Mouse (Mus musculus) ES-E14 (cell line): ENCODE data around the gene Bhlhe41. TPM values are rescaled to one million over a fixed set of nuclear protein-coding genes. Genes with fewer than 3 reads are reported as not detected.

Experiments
- DNase-seq: peaks from one replicate; pipeline ENCODE4 v3.0.0-alpha.2; 2013; ENCODE audit warnings: low read depth, low spot score
- H3K27ac ChIP-seq: 2 replicates; pipeline ENCODE4 v1.5.1; 2012; ENCODE audit warnings: low read depth, mild to moderate bottlenecking, low read length, moderate library complexity, mixed read lengths; ENCODE audit not compliant: poor library complexity, insufficient read depth, severe bottlenecking
- H3K36me3 ChIP-seq: 2 replicates; pipeline ENCODE4 v1.6.1; 2012; ENCODE audit warnings: mild to moderate bottlenecking, low read length, moderate library complexity, mixed read lengths; ENCODE audit not compliant: control insufficient read depth, poor library complexity, insufficient read depth, severe bottlenecking
- H3K4me1 ChIP-seq, 2 experiments: fragments of 150-350 bp in 1 of 2; sonication (generic) in 1 of 2; 2 replicates each; pipeline ENCODE4 v1.6.1; 2012; ENCODE audit warnings: low read length in 2 of 2, mild to moderate bottlenecking in 1 of 2, mixed read lengths in 1 of 2; ENCODE audit not compliant: control insufficient read depth in 2 of 2, insufficient read depth in 2 of 2, poor library complexity in 1 of 2
- H3K4me3 ChIP-seq, 2 experiments: fragments of 150-350 bp in 1 of 2; sonication (generic) in 1 of 2; 2 replicates each; pipeline ENCODE4 v1.5.1; 2012; ENCODE audit warnings: low read length in 2 of 2, low read depth in 1 of 2, mild to moderate bottlenecking in 1 of 2, mixed read lengths in 1 of 2; ENCODE audit not compliant: insufficient read depth in 1 of 2, poor library complexity in 1 of 2, severe bottlenecking in 1 of 2
- H3K9ac ChIP-seq: 2 replicates; pipeline ENCODE4 v1.6.1; 2012; ENCODE audit warnings: low read depth, mild to moderate bottlenecking, low read length, mixed read lengths; ENCODE audit not compliant: poor library complexity, insufficient read depth, severe bottlenecking
- H3K9me3 ChIP-seq: fragments of 150-350 bp; sonication (generic); 2 replicates; pipeline ENCODE4 v1.6.1; 2012; ENCODE audit warnings: low read depth, mild to moderate bottlenecking, low read length; ENCODE audit not compliant: control insufficient read depth, insufficient read depth
- CHD2 ChIP-seq: IDR thresholded peaks from 2 replicates; pipeline ENCODE4 v1.6.1; 2014; ENCODE audit warnings: mild to moderate bottlenecking, low read depth, low read length, inconsistent platforms
- HCFC1 ChIP-seq: IDR thresholded peaks from 2 replicates; pipeline ENCODE4 v1.6.1; 2012; ENCODE audit warnings: low read length, inconsistent platforms, borderline replicate concordance; ENCODE audit not compliant: insufficient read depth
- MAFK ChIP-seq: IDR thresholded peaks from 2 replicates; pipeline ENCODE4 v1.6.1; 2014; ENCODE audit warnings: mild to moderate bottlenecking, low read depth, low read length, inconsistent platforms; ENCODE audit not compliant: insufficient read depth
- ZC3H11A ChIP-seq: IDR thresholded peaks from 2 replicates; pipeline ENCODE4 v1.6.1; 2012; ENCODE audit warnings: low read depth, mild to moderate bottlenecking, inconsistent platforms, low read length, borderline replicate concordance
- ZNF384 ChIP-seq: IDR thresholded peaks from 2 replicates; pipeline ENCODE4 v1.6.1; 2012; ENCODE audit warnings: low read depth, low read length, inconsistent platforms
- in situ Hi-C, 2 experiments: fragments of 600-800 bp; cut with MboI; formaldehyde crosslinking; loops; one replicate each; pipeline ENCODE4 v1.15.1; 2025; ENCODE audit warnings: low sequenced_read_pairs in 2 of 2, inconsistent platforms in 1 of 2; ENCODE audit not compliant: unreplicated experiment in 2 of 2
- total RNA-seq: library from RNA; depleted of rRNA; stranded (reverse); fragments of 300-350 nt; gene quantifications from 2 replicates; pipeline ENCODE4 v1.2.3, GENCODE M21; 2012

The Bhlhe41 gene
- total RNA-seq, 1 experiment = 0.54 TPM

DNA sequence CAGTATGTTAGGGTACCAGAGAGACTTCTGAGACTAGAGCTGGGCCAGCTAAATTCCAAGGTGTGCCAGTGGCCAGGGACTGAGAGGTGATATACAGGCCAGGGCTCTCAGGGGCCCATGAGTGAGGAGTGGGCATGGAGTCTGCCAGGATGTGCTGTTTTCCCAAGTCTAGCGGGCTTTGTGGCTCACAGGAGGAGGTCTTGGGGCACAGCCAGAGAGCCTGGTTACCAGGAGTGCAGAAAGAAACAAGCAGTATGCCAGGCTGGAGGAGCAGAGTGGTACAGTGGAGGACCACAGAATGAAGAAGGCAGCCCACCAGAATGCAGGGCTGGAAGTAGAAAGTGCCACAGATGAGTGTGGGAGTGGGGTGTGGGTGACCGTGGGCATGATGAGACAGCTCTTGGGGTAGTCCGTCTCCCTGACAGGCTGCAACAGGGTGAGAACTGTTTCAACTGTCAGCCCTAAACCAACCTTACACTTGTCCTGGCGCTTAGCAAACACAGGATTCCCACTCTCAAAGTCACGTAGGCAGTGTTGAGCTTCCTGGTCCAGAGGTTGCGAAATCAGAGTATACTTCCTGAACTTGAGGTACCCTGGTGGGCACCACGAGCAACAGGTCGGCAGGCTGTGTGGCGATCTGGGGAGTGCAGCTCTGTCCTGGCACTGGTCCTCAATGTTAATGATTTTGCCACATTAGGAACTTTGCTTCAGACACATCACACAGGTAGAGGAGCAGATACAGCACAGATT is 11.8 kb upstream of the Bhlhe41 start:
- in situ Hi-C loops = no loop called here
- no peak for DNase-seq
- Histone ChIP-seq H3K9me3 (no peaks in the 10 kb centered on the region), H3K27ac (no peak overlapping the region), H3K36me3 (no peaks in the 10 kb centered on the region), H3K4me1 (no peaks in the 10 kb centered on the region), H3K4me3 (no peak overlapping the region), H3K9ac (no peak overlapping the region)
- TF ChIP-seq MAFK (no peak), ZNF384 (no peak), HCFC1 (no peak), CHD2 (no peak), ZC3H11A (no peak)

GRCm38 (mm10) chr6:145873354-145873753 is 8.0 kb upstream of the Bhlhe41 start:
- Histone ChIP-seq H3K4me3 (no peak overlapping the region), H3K36me3 (no peaks in the 10 kb centered on the region), H3K9me3 (no peaks in the 10 kb centered on the region), H3K27ac (no peak overlapping the region), H3K9ac (no peak overlapping the region), H3K4me1 (no peaks in the 10 kb centered on the region)
- no peak for DNase-seq
- TF ChIP-seq ZC3H11A = no peak
- no peak for TF ChIP-seq CHD2
- in situ Hi-C loops = no loop called here

DNA sequence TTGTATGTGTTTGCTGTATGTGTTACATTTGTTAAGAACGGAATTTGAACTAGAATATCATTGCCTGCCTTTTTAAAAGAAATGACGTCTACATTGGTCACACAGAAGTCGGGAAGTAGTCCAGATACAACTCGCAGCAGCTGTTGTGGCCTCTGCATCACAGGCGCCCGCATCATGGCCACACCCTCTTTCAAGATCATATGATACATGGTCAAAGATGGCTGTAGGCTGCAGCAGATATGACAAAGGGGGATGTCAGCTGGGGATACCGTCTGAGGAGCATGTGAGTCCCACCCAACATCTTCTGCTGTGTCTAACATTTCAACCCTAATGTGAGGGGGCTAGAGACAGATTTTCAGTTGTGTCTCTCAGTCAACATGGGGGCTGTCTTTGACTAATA is 6.7 kb upstream of the Bhlhe41 start:
- no peaks in the 10 kb centered on the region for H3K9me3 ChIP-seq
- H3K9ac ChIP-seq = no peak overlapping the region
- TF ChIP-seq HCFC1 = no peak
- no peak for TF ChIP-seq ZNF384
- no peak for TF ChIP-seq MAFK
- TF ChIP-seq CHD2 = no peak
- no peak for TF ChIP-seq ZC3H11A
- H3K36me3 ChIP-seq = no peaks in the 10 kb centered on the region
- in situ Hi-C loops = no loop called here
- no peak overlapping the region for H3K27ac ChIP-seq
- no peak for DNase-seq
- H3K4me3 ChIP-seq = no peak overlapping the region
- H3K4me1 ChIP-seq = no peaks in the 10 kb centered on the region

DNA sequence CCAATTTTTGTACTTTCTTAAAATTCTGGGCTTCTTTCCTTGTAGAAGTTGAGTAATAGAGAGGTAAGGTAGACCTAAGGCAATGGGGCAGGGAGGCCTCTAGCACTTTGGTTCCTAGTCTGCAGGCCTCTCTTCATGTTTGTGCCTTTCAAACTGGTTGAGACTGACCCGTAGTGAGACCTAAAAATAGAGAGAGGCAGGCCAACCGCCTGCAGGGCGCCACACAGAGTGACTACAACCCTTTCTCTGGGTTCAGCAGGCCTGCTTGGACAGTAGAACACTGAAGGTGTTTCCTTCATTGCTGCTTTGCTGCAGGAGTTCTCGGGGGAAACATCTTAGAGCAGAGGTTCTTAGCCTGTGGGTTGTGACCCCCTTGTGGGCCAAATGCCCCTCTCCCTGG is 5.6 kb upstream of the Bhlhe41 start:
- no peak overlapping the region for H3K27ac ChIP-seq
- in situ Hi-C loops = no loop called here
- no peak for DNase-seq
- no peak overlapping the region for H3K9ac ChIP-seq
- TF ChIP-seq MAFK (no peak), CHD2 (no peak), ZNF384 (no peak)
- H3K4me3 ChIP-seq = no peak overlapping the region
- H3K4me1 ChIP-seq = no peaks in the 10 kb centered on the region; a peak in 1 of 4 replicates
- H3K9me3 ChIP-seq = no peaks in the 10 kb centered on the region
- H3K36me3 ChIP-seq = no peaks in the 10 kb centered on the region

- Histone ChIP-seq H3K36me3 (no peaks in the 10 kb centered on the region), H3K4me3 (no peak overlapping the region), H3K9me3 (no peaks in the 10 kb centered on the region), H3K9ac (no peak overlapping the region), H3K27ac (no peak overlapping the region), H3K4me1 (no peaks in the 10 kb centered on the region; a peak in 1 of 4 replicates)
- TF ChIP-seq MAFK (no peak), ZC3H11A (no peak), CHD2 (no peak), ZNF384 (no peak), HCFC1 (no peak)
- in situ Hi-C loops = no loop called here
- DNase-seq = no peak
Observed at GRCm38 (mm10) chr6:145867111-145867510, 1.8 kb upstream of the Bhlhe41 start.
